Mouse (Mus musculus) hindbrain, embryonic 12.5 days (tissue): ENCODE results near the gene Btrc. TPM values are rescaled to one million over a fixed set of nuclear protein-coding genes. Genes with fewer than 3 reads are reported as not detected.
"Not testable (repeated sequence)": the region's sequence is repeated elsewhere in the genome, so short reads cannot be mapped to it uniquely, and the experiment has no call there.

Experiments used
- ATAC-seq: fragments of 200-750 bp; cut with Nextera tagmentation; 2 replicates; pipeline ENCODE4 v1.8.0; 2017; ENCODE audit warnings: moderate TSS enrichment; ENCODE audit not compliant: low FRiP score
- H3K27ac ChIP-seq: fragments of 300-500 bp; sonication (generic); 2 replicates; pipeline ENCODE4 v1.5.1; 2016; ENCODE audit warnings: mild to moderate bottlenecking
- H3K27me3 ChIP-seq: fragments of 300-500 bp; sonication (generic); 2 replicates; pipeline ENCODE4 v1.6.1; 2016; ENCODE audit warnings: mild to moderate bottlenecking
- H3K36me3 ChIP-seq: fragments of 300-500 bp; sonication (generic); 2 replicates; pipeline ENCODE4 v1.6.1; 2016; ENCODE audit warnings: mild to moderate bottlenecking
- H3K4me1 ChIP-seq: fragments of 300-500 bp; sonication (generic); 2 replicates; pipeline ENCODE4 v1.6.1; 2016
- H3K4me2 ChIP-seq: fragments of 300-500 bp; sonication (generic); replicated peaks from 2 replicates; pipeline ENCODE4 v1.6.1; 2016; ENCODE audit warnings: mild to moderate bottlenecking
- H3K4me3 ChIP-seq: fragments of 300-500 bp; sonication (generic); 2 replicates; pipeline ENCODE4 v1.5.1; 2016; ENCODE audit warnings: mild to moderate bottlenecking
- H3K9ac ChIP-seq: fragments of 300-500 bp; sonication (generic); 2 replicates; pipeline ENCODE4 v1.6.1; 2016; ENCODE audit warnings: mild to moderate bottlenecking, moderate library complexity
- H3K9me3 ChIP-seq: fragments of 300-500 bp; sonication (generic); replicated peaks from 2 replicates; pipeline ENCODE4 v1.6.1; 2016; ENCODE audit warnings: mild to moderate bottlenecking
- WGBS: fragments of 180-500 bp; shearing (Covaris S2); methylation state at CpG from one replicate; pipeline ENCODE4 v1.1.7; 2016; 5-methylcytosine and 5-hydroxymethylcytosine counted together
- polyA plus RNA-seq: library from polyadenylated mRNA; unstranded; fragments of >200 nt; fragmentation: Nextera tagmentation; extraction: Ambion mirVana; gene quantifications from 2 replicates; pipeline ENCODE4 v1.2.1, GENCODE M21; 2016

The Btrc gene
- 63.0 and 67.1 TPM in 2 replicates for polyA plus RNA-seq

DNA sequence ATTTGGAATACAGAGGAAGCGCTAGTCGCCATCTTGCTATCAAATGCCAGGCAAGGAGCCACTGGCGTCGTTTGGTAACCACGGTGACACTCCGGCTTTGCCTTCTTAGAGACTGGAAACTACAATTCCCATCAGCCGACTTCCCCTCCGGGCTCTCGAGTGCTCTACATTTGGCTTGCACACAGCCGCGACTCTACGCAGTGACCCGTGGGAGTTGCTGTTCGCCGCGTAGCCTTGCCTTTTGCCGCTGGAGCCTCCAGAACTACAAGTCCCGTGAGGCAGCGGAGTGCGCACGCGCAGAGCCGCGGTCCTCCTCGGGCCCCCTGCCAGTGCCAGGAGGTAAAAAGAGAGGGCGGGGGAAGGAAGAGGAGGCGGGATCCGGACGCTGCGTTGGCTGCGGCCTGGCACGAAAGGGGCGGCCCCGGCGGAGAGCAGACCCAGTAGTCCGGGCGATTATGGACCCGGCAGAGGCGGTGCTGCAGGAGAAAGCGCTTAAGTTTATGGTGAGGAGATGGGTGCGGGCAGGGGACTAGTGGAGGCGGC lies at the start of gene Btrc:
Gene Btrc (plus strand): TSS at position 351 of the 543 bp plus-strand sequence.
- Histone ChIP-seq H3K4me2 (peak within 1 kb of the TSS; percentile 63), H3K4me3 (peak within 1 kb of the TSS; percentile 75), H3K27ac (peak within 1 kb of the TSS; percentile 97), H3K9ac (peak within 1 kb of the TSS; percentile 79), H3K4me1 (peaks cover 7% of the 10 kb centered on the region), H3K36me3 (0 out of 2 replicates have a peak, but pooled peaks cover 4% of the 10 kb centered on the region), H3K27me3 (no peaks in the 10 kb centered on the region), H3K9me3 (no peaks in the 10 kb centered on the region)
- ATAC-seq: peak; percentile 99
- WGBS: under 1% methylated on average over 42 of the region's 42 CpGs

DNA sequence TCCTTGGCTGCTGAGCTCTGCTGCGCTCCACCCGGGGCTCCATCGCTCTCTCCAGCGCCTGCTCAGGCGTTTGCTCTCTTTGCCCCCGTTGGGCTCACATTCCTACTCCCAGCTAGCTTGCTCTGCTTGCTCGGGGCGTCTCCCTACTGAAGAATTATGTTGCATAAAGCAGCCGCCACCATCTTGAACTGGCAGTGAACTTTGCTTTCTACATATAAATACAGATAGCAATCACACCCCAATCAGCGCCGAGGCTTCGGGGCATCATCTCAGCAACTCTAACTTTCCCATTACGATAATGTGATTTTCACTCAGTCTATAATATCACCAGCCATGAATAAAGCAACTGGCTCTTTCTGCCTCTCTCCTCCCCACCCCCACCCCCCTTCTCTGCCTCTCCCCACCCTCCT lies 46.1 kb upstream of the Btrc start:
- Histone ChIP-seq H3K4me2 (no peak overlapping the region), H3K4me1 (peaks cover 26% of the 10 kb centered on the region), H3K36me3 (no peaks in the 10 kb centered on the region), H3K27ac (peak overlapping the region; percentile 69), H3K4me3 (no peak overlapping the region), H3K27me3 (no peaks in the 10 kb centered on the region; the same call in none of the 2 replicates), H3K9ac (no peak overlapping the region), H3K9me3 (no peaks in the 10 kb centered on the region)
- ATAC-seq: 0 out of 2 replicates have a peak, but pooled peaks have one; percentile 32
- WGBS: 29% methylated on average over 13 of the region's 13 CpGs

GRCm38 (mm10) chr19:45321062-45321461 lies 42.5 kb upstream of the Btrc start:
- no peak overlapping the region for H3K27ac ChIP-seq
- H3K4me1 ChIP-seq: peaks cover 16% of the 10 kb centered on the region
- ATAC-seq: no peak
- no peaks in the 10 kb centered on the region for H3K36me3 ChIP-seq
- H3K9ac ChIP-seq: no peak overlapping the region
- 75% methylated on average over 5 of the region's 5 CpGs for WGBS
- no peak overlapping the region for H3K4me3 ChIP-seq
- H3K27me3 ChIP-seq: no peaks in the 10 kb centered on the region; the same call in 1 of the 2 replicates
- no peaks in the 10 kb centered on the region for H3K9me3 ChIP-seq
- no peak overlapping the region for H3K4me2 ChIP-seq

- Histone ChIP-seq H3K4me3 (no peak overlapping the region), H3K36me3 (no peaks in the 10 kb centered on the region), H3K9ac (0 out of 2 replicates have a peak overlapping the region, but pooled peaks have one; percentile 19), H3K4me2 (no peak overlapping the region), H3K27ac (peak overlapping the region; percentile 80), H3K4me1 (peaks cover 29% of the 10 kb centered on the region), H3K9me3 (no peaks in the 10 kb centered on the region), H3K27me3 (peaks cover 28% of the 10 kb centered on the region)
- 32% methylated on average over 3 of the region's 3 CpGs for WGBS
- no peak for ATAC-seq
Observed at GRCm38 (mm10) chr19:45329039-45329438, 34.5 kb upstream of the Btrc start.

- peak overlapping the region; percentile 44 for H3K4me2 ChIP-seq
- peaks cover 29% of the 10 kb centered on the region for H3K4me1 ChIP-seq
- H3K27ac ChIP-seq: peak overlapping the region; percentile 80
- no peaks in the 10 kb centered on the region for H3K36me3 ChIP-seq
- 7% methylated on average over 24 of the region's 24 CpGs for WGBS
- H3K9ac ChIP-seq: 0 out of 2 replicates have a peak overlapping the region, but pooled peaks have one; percentile 19
- peak; percentile 60 for ATAC-seq
- peak overlapping the region; percentile 4; the same call in 1 of the 2 replicates for H3K4me3 ChIP-seq
- no peaks in the 10 kb centered on the region for H3K9me3 ChIP-seq
- peaks cover 28% of the 10 kb centered on the region for H3K27me3 ChIP-seq
Observed at GRCm38 (mm10) chr19:45329748-45330298, 33.7 kb upstream of the Btrc start.

- Histone ChIP-seq H3K9me3 (no peaks in the 10 kb centered on the region), H3K4me1 (peaks cover 18% of the 10 kb centered on the region), H3K4me2 (no peak overlapping the region), H3K4me3 (no peak overlapping the region), H3K27ac (no peak overlapping the region), H3K36me3 (no peaks in the 10 kb centered on the region), H3K27me3 (peaks cover 1% of the 10 kb centered on the region; the same call in 1 of the 2 replicates), H3K9ac (no peak overlapping the region)
- 73% methylated on average over 6 of the region's 6 CpGs for WGBS
- no peak for ATAC-seq
Observed at GRCm38 (mm10) chr19:45336718-45337117, 26.8 kb upstream of the Btrc start.

DNA sequence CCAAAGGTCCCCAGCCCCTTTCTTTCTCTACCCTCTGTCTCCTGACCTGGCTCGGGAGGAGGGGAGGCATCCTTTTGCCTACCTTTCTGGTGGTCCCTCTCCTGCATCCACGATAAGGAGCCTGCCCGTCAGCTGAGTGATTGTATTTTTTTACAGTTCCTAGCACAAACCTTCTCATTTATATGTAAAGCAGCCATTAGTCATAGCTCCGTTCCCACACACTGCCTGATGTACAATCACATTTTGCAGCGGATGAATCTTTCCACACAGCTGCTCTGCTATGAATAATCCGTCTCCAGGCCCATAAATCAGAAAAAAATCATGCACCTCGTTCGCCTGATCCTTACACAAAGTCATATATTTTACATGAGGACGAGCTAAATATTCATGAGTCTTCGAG lies 25.4 kb upstream of the Btrc start:
- Histone ChIP-seq H3K36me3 (no peaks in the 10 kb centered on the region), H3K9ac (no peak overlapping the region), H3K4me2 (peak overlapping the region; percentile 24; the same call in 1 of the 2 replicates), H3K9me3 (no peaks in the 10 kb centered on the region), H3K27me3 (no peaks in the 10 kb centered on the region), H3K4me1 (peaks cover 18% of the 10 kb centered on the region), H3K4me3 (no peak overlapping the region), H3K27ac (peak overlapping the region; percentile 87)
- ATAC-seq: peak; percentile 80
- WGBS: 39% methylated on average over 10 of the region's 10 CpGs

DNA sequence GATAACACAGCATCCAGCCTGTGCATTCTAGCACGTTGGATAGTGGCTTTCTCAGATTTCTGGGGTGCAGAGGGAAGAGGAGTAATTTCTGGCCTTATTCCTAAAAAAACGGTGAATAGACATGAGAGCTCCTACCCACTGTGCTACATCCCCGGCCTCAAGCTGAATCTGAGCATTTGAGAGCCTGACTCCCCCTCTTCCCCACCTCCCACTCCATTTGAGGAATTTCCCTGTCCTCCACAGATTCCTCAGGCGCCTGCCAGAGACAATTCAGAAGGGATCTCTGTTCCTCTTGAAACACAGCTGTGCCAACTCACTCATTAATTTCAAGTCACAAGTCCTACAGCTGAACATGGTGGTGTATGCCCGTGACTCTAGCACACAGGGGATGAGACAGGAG lies 19.6 kb upstream of the Btrc start:
- no peaks in the 10 kb centered on the region for H3K36me3 ChIP-seq
- H3K4me2 ChIP-seq: no peak overlapping the region
- no peak overlapping the region for H3K4me3 ChIP-seq
- H3K9ac ChIP-seq: no peak overlapping the region
- WGBS: 61% methylated on average over 5 of the region's 5 CpGs
- H3K27me3 ChIP-seq: 0 out of 2 replicates have a peak, but pooled peaks cover 3% of the 10 kb centered on the region
- H3K9me3 ChIP-seq: no peaks in the 10 kb centered on the region
- ATAC-seq: no peak
- no peak overlapping the region for H3K27ac ChIP-seq
- peaks cover under 1% of the 10 kb centered on the region; the same call in 1 of the 2 replicates for H3K4me1 ChIP-seq

- ATAC-seq: no peak
- Histone ChIP-seq H3K27ac (no peak overlapping the region), H3K9ac (no peak overlapping the region), H3K4me2 (no peak overlapping the region), H3K27me3 (0 out of 2 replicates have a peak, but pooled peaks cover 3% of the 10 kb centered on the region), H3K9me3 (no peaks in the 10 kb centered on the region), H3K4me1 (no peaks in the 10 kb centered on the region), H3K4me3 (no peak overlapping the region), H3K36me3 (no peaks in the 10 kb centered on the region)
- 65% methylated on average over 4 of the region's 4 CpGs for WGBS
Observed at GRCm38 (mm10) chr19:45348188-45348587, 15.3 kb upstream of the Btrc start.

DNA sequence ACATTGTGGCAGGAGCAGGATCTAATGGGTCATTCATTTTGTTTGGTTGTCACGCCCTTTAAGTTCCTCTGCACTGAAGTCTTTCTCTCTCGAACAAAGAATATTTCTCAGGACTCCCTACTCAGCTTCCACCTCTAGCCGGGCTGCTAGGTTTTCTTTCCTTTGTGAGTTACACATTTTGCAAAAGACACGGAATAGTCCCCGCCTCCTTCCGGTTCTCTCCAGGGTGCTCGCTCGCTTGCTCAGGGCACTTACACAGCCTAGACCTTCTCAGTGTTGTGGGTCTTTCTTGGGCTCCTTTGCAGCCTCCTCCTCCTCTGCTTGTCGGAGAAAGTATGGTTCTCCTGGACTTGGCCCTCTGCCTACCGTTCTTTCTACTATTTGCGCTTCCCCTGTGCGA lies 13.1 kb upstream of the Btrc start:
- Histone ChIP-seq H3K9ac (no peak overlapping the region), H3K4me3 (no peak overlapping the region), H3K4me2 (no peak overlapping the region), H3K27ac (no peak overlapping the region), H3K27me3 (no peaks in the 10 kb centered on the region), H3K4me1 (no peaks in the 10 kb centered on the region), H3K9me3 (no peaks in the 10 kb centered on the region), H3K36me3 (no peaks in the 10 kb centered on the region)
- no peak for ATAC-seq
- 67% methylated on average over 12 of the region's 12 CpGs for WGBS

DNA sequence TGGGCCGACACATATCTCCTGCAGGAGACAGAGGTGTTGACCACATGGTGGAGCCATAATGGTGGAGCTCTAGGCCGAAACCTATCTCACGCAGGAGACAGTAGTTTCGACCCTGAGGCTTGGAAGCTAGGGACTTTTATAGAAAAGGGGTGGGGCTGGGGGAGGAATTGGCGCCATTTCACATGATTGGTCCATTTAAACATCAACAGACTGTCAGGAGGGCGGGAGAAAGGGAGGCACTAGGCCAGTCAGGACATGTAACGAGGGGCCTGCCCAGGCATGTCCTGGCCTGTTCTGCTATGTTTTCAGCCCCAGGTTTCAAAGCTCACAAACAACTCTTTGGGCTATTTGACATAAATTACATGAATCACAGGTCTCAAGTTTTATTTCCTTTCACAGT lies 10.8 kb upstream of the Btrc start:
- 87% methylated on average over 7 of the region's 7 CpGs for WGBS
- H3K27ac ChIP-seq, H3K4me1 ChIP-seq, H3K9ac ChIP-seq, H3K4me3 ChIP-seq, H3K27me3 ChIP-seq, H3K36me3 ChIP-seq, ATAC-seq, H3K9me3 ChIP-seq, H3K4me2 ChIP-seq: not testable (repeated sequence)

- Histone ChIP-seq H3K4me3 (no peak overlapping the region), H3K27ac (no peak overlapping the region), H3K9ac (no peak overlapping the region), H3K4me2 (no peak overlapping the region), H3K36me3 (no peaks in the 10 kb centered on the region), H3K4me1 (no peaks in the 10 kb centered on the region), H3K9me3 (no peaks in the 10 kb centered on the region), H3K27me3 (no peaks in the 10 kb centered on the region)
- 81% methylated on average over 6 of the region's 6 CpGs for WGBS
- ATAC-seq: no peak
Observed at GRCm38 (mm10) chr19:45355678-45356077, 7.9 kb upstream of the Btrc start.

GRCm38 (mm10) chr19:45356868-45357267 lies 6.7 kb upstream of the Btrc start:
- ATAC-seq: not testable (repeated sequence)

More at GRCm38 (mm10) chr19:45356868-45357267, 6.7 kb upstream of the Btrc start:
- not testable (repeated sequence) for H3K9me3 ChIP-seq, H3K4me2 ChIP-seq, H3K27me3 ChIP-seq, H3K9ac ChIP-seq, H3K27ac ChIP-seq, H3K4me3 ChIP-seq, H3K4me1 ChIP-seq, H3K36me3 ChIP-seq
- WGBS: 85% methylated on average over 5 of the region's 6 CpGs
